Mouse (Mus musculus): ENCODE data around the gene Cish.

Cish gene

GRCm38 (mm10) chr9:107309171-107309570 lies 13.3 kb downstream of the Cish start:
- no peaks in the 10 kb centered on the region for H3K27me3 ChIP-seq (ENCODE audit: control insufficient read depth, insufficient read depth, low read length, poor library complexity, severe bottlenecking)
- no peaks in the 10 kb centered on the region for H3K36me3 ChIP-seq (ENCODE audit: control insufficient read depth, insufficient read depth, low read length, poor library complexity, severe bottlenecking)
- no peak for DNase-seq (ENCODE audit: low read depth, low spot score)

GRCm38 (mm10) chr9:107309600-107309999 lies 13.8 kb downstream of the Cish start:
- DNase-seq (ENCODE audit: low read depth, low spot score), result no peak
- Histone ChIP-seq H3K36me3 (ENCODE audit: control insufficient read depth, insufficient read depth, low read length, poor library complexity, severe bottlenecking) (no peaks in the 10 kb centered on the region), H3K27me3 (ENCODE audit: control insufficient read depth, insufficient read depth, low read length, poor library complexity, severe bottlenecking) (no peaks in the 10 kb centered on the region)

GRCm38 (mm10) chr9:107312811-107313584 lies 17.2 kb downstream of the Cish start:
- no peaks in the 10 kb centered on the region for H3K36me3 ChIP-seq (ENCODE audit: control insufficient read depth, insufficient read depth, low read length, poor library complexity, severe bottlenecking)
- DNase-seq (ENCODE audit: low read depth, low spot score), result peak; percentile 72

GRCm38 (mm10) chr9:107313926-107314325 lies 18.1 kb downstream of the Cish start:
- H3K36me3 ChIP-seq (ENCODE audit: control insufficient read depth, insufficient read depth, low read length, poor library complexity, severe bottlenecking), result no peaks in the 10 kb centered on the region
- H3K27me3 ChIP-seq (ENCODE audit: control insufficient read depth, insufficient read depth, low read length, poor library complexity, severe bottlenecking), result no peaks in the 10 kb centered on the region
- no peak for DNase-seq (ENCODE audit: low read depth, low spot score)

More at GRCm38 (mm10) chr9:107312811-107313584, 17.2 kb downstream of the Cish start:
- no peaks in the 10 kb centered on the region for H3K27me3 ChIP-seq (ENCODE audit: control insufficient read depth, insufficient read depth, low read length, poor library complexity, severe bottlenecking)

GRCm38 (mm10) chr9:107315791-107316190 lies 20.0 kb downstream of the Cish start:
- H3K27me3 ChIP-seq (ENCODE audit: control insufficient read depth, insufficient read depth, low read length, poor library complexity, severe bottlenecking), result no peaks in the 10 kb centered on the region
- no peaks in the 10 kb centered on the region for H3K36me3 ChIP-seq (ENCODE audit: control insufficient read depth, insufficient read depth, low read length, poor library complexity, severe bottlenecking)
- no peak for DNase-seq (ENCODE audit: low read depth, low spot score)

- DNase-seq (ENCODE audit: low read depth, low spot score), result no peak
- Histone ChIP-seq H3K27me3 (ENCODE audit: control insufficient read depth, insufficient read depth, low read length, poor library complexity, severe bottlenecking) (no peaks in the 10 kb centered on the region), H3K36me3 (ENCODE audit: control insufficient read depth, insufficient read depth, low read length, poor library complexity, severe bottlenecking) (no peaks in the 10 kb centered on the region)
These were observed 26.7 kb downstream of the Cish start for GRCm38 (mm10) chr9:107322461-107323050.

GRCm38 (mm10) chr9:107323558-107323957 lies 27.7 kb downstream of the Cish start:
- no peak for DNase-seq (ENCODE audit: low read depth, low spot score)
- Histone ChIP-seq H3K27me3 (ENCODE audit: control insufficient read depth, insufficient read depth, low read length, poor library complexity, severe bottlenecking) (no peaks in the 10 kb centered on the region), H3K36me3 (ENCODE audit: control insufficient read depth, insufficient read depth, low read length, poor library complexity, severe bottlenecking) (no peaks in the 10 kb centered on the region)

GRCm38 (mm10) chr9:107324799-107325561 lies 29.2 kb downstream of the Cish start:
- no peaks in the 10 kb centered on the region for H3K36me3 ChIP-seq (ENCODE audit: control insufficient read depth, insufficient read depth, low read length, poor library complexity, severe bottlenecking)
- no peak for DNase-seq (ENCODE audit: low read depth, low spot score)
- H3K27me3 ChIP-seq (ENCODE audit: control insufficient read depth, insufficient read depth, low read length, poor library complexity, severe bottlenecking), result no peaks in the 10 kb centered on the region

GRCm38 (mm10) chr9:107325904-107326303 lies 30.1 kb downstream of the Cish start:
- DNase-seq (ENCODE audit: low read depth, low spot score), result no peak
- no peaks in the 10 kb centered on the region for H3K27me3 ChIP-seq (ENCODE audit: control insufficient read depth, insufficient read depth, low read length, poor library complexity, severe bottlenecking)
- no peaks in the 10 kb centered on the region for H3K36me3 ChIP-seq (ENCODE audit: control insufficient read depth, insufficient read depth, low read length, poor library complexity, severe bottlenecking)

GRCm38 (mm10) chr9:107327879-107328620 lies 32.2 kb downstream of the Cish start:
- Histone ChIP-seq H3K36me3 (ENCODE audit: control insufficient read depth, insufficient read depth, low read length, poor library complexity, severe bottlenecking) (no peaks in the 10 kb centered on the region), H3K27me3 (ENCODE audit: control insufficient read depth, insufficient read depth, low read length, poor library complexity, severe bottlenecking) (no peaks in the 10 kb centered on the region)
- DNase-seq (ENCODE audit: low read depth, low spot score), result no peak

GRCm38 (mm10) chr9:107330791-107331190 lies 35.0 kb downstream of the Cish start:
- DNase-seq (ENCODE audit: low read depth, low spot score), result no peak
- H3K27me3 ChIP-seq (ENCODE audit: control insufficient read depth, insufficient read depth, low read length, poor library complexity, severe bottlenecking), result no peaks in the 10 kb centered on the region
- H3K36me3 ChIP-seq (ENCODE audit: control insufficient read depth, insufficient read depth, low read length, poor library complexity, severe bottlenecking), result no peaks in the 10 kb centered on the region

GRCm38 (mm10) chr9:107333686-107334085 lies 37.9 kb downstream of the Cish start:
- no peak for DNase-seq (ENCODE audit: low read depth, low spot score)

GRCm38 (mm10) chr9:107334356-107334755 lies 38.5 kb downstream of the Cish start:
- Histone ChIP-seq H3K36me3 (ENCODE audit: control insufficient read depth, insufficient read depth, low read length, poor library complexity, severe bottlenecking) (no peaks in the 10 kb centered on the region), H3K27me3 (ENCODE audit: control insufficient read depth, insufficient read depth, low read length, poor library complexity, severe bottlenecking) (no peaks in the 10 kb centered on the region)
- DNase-seq (ENCODE audit: low read depth, low spot score), result no peak

More at GRCm38 (mm10) chr9:107333686-107334085, 37.9 kb downstream of the Cish start:
- Histone ChIP-seq H3K27me3 (ENCODE audit: control insufficient read depth, insufficient read depth, low read length, poor library complexity, severe bottlenecking) (no peaks in the 10 kb centered on the region), H3K36me3 (ENCODE audit: control insufficient read depth, insufficient read depth, low read length, poor library complexity, severe bottlenecking) (no peaks in the 10 kb centered on the region)

GRCm38 (mm10) chr9:107335046-107335445 lies 39.2 kb downstream of the Cish start:
- no peaks in the 10 kb centered on the region for H3K36me3 ChIP-seq (ENCODE audit: control insufficient read depth, insufficient read depth, low read length, poor library complexity, severe bottlenecking)
- peak; percentile 24 for DNase-seq (ENCODE audit: low read depth, low spot score)
- H3K27me3 ChIP-seq (ENCODE audit: control insufficient read depth, insufficient read depth, low read length, poor library complexity, severe bottlenecking), result no peaks in the 10 kb centered on the region

Measured in splenic B cell, adult 2 months (primary cell).